Mouse (Mus musculus) erythroid progenitor cell, adult 5-6 weeks (primary cell): ENCODE results near the gene Tas2r122. TPM values are rescaled to one million over a fixed set of nuclear protein-coding genes. Genes with fewer than 3 reads are reported as not detected.
"Not testable (repeated sequence)": the region's sequence is repeated elsewhere in the genome, so short reads cannot be mapped to it uniquely, and the experiment has no call there.

Experiments used
- ATAC-seq: replicated peaks from 2 replicates; pipeline ENCODE4 v1.8.0; 2016; ENCODE audit warnings: moderate number of reproducible peaks, mild to moderate bottlenecking, moderate TSS enrichment, inconsistent platforms; ENCODE audit not compliant: poor library complexity, low FRiP score, severe bottlenecking
- total RNA-seq, 2 experiments: library from RNA; stranded (forward) in 1 of 2; stranded (reverse) in 1 of 2; fragments of 150-400 nt in 1 of 2; fragments of 186-747, 209-891 nt in 1 of 2; gene quantifications; 2 replicates each; pipeline versions ENCODE4 v1.2.3 to v1.2.4; 2015 to 2017; ENCODE audit warnings: low replicate concordance in 2 of 2

The Tas2r122 gene
- total RNA-seq (2015; ENCODE audit: low replicate concordance) (not detected in 2 replicates), total RNA-seq (2017; ENCODE audit: low replicate concordance) (not detected in 2 replicates)

DNA sequence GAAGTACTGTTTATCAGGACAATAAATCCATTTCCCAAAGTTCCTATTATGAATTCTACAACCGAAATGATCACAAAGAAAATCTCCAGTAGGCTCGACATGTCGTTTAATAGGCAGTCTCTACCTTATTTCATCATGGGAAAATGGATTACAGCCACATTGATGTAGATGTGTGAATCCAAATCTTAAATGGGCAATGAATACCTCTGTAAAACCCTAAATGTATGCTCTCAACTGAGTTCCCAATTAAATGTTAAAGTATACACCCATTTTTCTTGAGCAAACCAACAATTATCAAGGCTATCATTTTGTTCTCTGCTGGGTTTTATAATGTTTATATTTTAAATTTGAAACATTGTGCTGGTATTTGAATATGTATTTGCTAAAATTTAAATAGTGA is at the start of gene Tas2r122:
TSS of gene Tas2r122 (minus strand) at position 101 of the 400 bp plus-strand sequence.
- no peak for ATAC-seq

DNA sequence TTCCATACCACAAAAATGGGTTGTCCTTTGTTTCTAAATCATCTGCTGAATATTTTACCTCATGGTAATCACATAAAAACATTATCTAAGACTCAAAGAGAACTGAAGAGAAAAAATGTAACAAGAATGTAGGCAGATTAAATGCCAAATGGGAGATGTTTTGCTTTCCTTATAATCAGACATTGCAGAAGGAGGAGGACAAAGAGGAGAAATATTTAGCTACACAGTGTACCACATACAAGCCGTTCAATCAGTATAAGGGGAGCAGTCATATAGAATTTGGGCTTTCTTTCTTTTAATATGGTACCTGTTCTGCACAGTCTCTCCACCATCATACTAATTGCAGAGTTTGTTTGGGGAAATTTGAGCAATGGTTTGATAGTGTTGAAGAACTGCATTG is 42.7 kb upstream of the Tas2r122 start, which contains the start of gene Tas2r124:
TSS of gene Tas2r124 (plus strand) at position 301 of the 400 bp plus-strand sequence.
- no peak for ATAC-seq

DNA sequence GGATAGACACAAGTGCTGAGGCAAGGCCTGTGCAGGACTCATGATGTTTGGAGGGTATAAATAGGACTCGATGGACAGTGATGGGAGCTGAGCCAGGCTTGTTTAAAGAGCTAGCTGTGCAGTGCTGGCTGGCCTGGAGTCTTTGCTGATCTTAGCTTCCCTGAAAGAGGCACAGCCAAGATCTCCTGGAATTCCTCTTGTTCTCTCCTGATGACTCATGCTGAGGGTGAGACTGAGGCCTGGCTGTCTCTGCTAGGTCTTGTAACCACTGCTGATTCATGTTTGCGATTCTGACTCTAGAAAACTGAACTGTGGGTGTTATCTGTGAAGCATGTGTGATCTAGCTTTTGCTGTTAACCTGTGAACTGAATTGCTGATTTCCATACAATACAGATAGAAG is 38.5 kb upstream of the Tas2r122 start:
- ATAC-seq = no peak

DNA sequence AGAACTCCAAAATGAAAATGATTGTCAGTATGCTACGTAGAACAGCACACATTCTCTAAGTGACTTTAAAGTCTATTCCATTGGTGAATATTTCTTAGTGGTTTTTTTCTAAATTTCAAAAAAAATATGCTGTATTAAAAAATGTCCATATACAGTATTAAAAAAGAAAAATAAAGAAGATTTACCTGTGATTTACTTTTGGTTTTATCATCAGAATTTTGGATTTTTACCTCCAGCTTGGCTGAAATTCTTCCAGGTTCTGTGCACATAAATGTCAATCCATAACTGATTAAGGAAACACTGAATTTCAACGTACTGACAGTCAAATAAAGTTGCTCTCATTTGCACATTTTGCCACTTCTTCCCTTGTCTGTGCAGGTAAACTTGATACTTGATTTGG is 26.2 kb upstream of the Tas2r122 start, which contains the start of gene Tas2r115:
TSS of gene Tas2r115 (minus strand) at position 101 of the 400 bp plus-strand sequence.
- ATAC-seq = no peak

DNA sequence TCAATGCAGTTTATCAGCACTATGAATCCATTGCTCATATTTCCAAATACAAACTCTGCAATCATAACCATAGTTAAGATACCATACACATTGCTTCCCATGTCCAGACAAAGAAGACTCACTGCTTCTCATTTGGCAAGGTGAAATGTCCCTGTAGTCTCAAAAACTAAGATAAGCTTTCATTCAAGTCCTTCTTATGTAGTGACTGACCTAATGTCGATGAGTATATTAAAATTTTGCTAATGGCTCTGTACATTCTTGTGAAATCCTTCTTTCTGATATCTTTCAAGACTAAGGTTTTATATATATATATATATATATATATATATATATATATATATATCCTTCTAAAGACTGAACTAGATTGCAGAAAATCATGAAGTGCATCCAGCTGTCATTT is 10.8 kb downstream of the Tas2r122 start, which contains the start of gene Tas2r121:
TSS of gene Tas2r121 (minus strand) at position 101 of the 400 bp plus-strand sequence.
- ATAC-seq = no peak

DNA sequence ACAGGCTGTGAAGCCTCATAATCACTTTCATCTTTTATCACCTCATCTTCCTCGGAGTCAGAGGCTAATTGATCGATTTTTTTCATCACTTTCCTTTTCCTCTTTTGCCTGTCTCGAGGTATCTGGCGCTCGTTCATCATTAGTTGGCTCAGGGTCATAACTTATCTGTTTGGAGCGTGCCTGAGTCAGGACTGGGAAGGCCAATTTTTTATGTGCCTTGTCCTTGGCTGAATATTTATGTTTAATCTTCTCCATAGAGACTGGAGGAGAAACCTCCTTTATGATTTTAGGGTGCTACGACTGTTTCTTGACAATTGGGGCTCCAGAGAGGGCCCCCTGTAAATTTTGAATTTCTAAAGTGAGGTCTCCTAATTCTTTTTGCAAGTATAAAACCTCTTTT is 20.1 kb downstream of the Tas2r122 start:
- not testable (repeated sequence) for ATAC-seq

Other genes with a start within 250 kb of the Tas2r122 start
- gene Prh1, start 142.1 kb downstream of the Tas2r122 start, total RNA-seq (2015; ENCODE audit: low replicate concordance) = not detected in 2 replicates
- gene Prh1, start 142.1 kb downstream of the Tas2r122 start, total RNA-seq (2017; ENCODE audit: low replicate concordance) = not detected in 2 replicates
- gene Prp2, start 116.0 kb downstream of the Tas2r122 start, total RNA-seq (2015; ENCODE audit: low replicate concordance) = not detected in 2 replicates
- gene Prp2, start 116.0 kb downstream of the Tas2r122 start, total RNA-seq (2017; ENCODE audit: low replicate concordance) = not detected in 2 replicates
- gene A630073D07Rik, start 60.4 kb downstream of the Tas2r122 start, total RNA-seq (2015; ENCODE audit: low replicate concordance) = not detected in 2 replicates
- gene A630073D07Rik, start 60.4 kb downstream of the Tas2r122 start, total RNA-seq (2017; ENCODE audit: low replicate concordance) = not detected in 2 replicates
- not detected in 2 replicates for gene Tas2r120, start 55.0 kb downstream of the Tas2r122 start, total RNA-seq (2015; ENCODE audit: low replicate concordance)
- gene Tas2r120, start 55.0 kb downstream of the Tas2r122 start, total RNA-seq (2017; ENCODE audit: low replicate concordance) = not detected in 2 replicates
- not detected in 2 replicates for gene Tas2r121, start 10.9 kb downstream of the Tas2r122 start, total RNA-seq (2015; ENCODE audit: low replicate concordance)
- not detected in 2 replicates for gene Tas2r121, start 10.9 kb downstream of the Tas2r122 start, total RNA-seq (2017; ENCODE audit: low replicate concordance)
- gene Tas2r115, start 26.1 kb upstream of the Tas2r122 start, total RNA-seq (2015; ENCODE audit: low replicate concordance) = not detected in 2 replicates
- gene Tas2r115, start 26.1 kb upstream of the Tas2r122 start, total RNA-seq (2017; ENCODE audit: low replicate concordance) = not detected in 2 replicates
- not detected in 2 replicates for gene Tas2r124, start 42.8 kb upstream of the Tas2r122 start, total RNA-seq (2015; ENCODE audit: low replicate concordance)
- not detected in 2 replicates for gene Tas2r124, start 42.8 kb upstream of the Tas2r122 start, total RNA-seq (2017; ENCODE audit: low replicate concordance)
- gene Tas2r102, start 50.2 kb upstream of the Tas2r122 start, total RNA-seq (2015; ENCODE audit: low replicate concordance) = not detected in 2 replicates
- gene Tas2r102, start 50.2 kb upstream of the Tas2r122 start, total RNA-seq (2017; ENCODE audit: low replicate concordance) = not detected in 2 replicates
- gene Tas2r136, start 66.2 kb upstream of the Tas2r122 start, total RNA-seq (2015; ENCODE audit: low replicate concordance) = not detected in 2 replicates
- not detected in 2 replicates for gene Tas2r136, start 66.2 kb upstream of the Tas2r122 start, total RNA-seq (2017; ENCODE audit: low replicate concordance)
- gene Tas2r117, start 90.9 kb upstream of the Tas2r122 start, total RNA-seq (2015; ENCODE audit: low replicate concordance) = not detected in 2 replicates
- gene Tas2r117, start 90.9 kb upstream of the Tas2r122 start, total RNA-seq (2017; ENCODE audit: low replicate concordance) = not detected in 2 replicates
- gene Tas2r123, start 135.2 kb upstream of the Tas2r122 start, total RNA-seq (2015; ENCODE audit: low replicate concordance) = not detected in 2 replicates
- gene Tas2r123, start 135.2 kb upstream of the Tas2r122 start, total RNA-seq (2017; ENCODE audit: low replicate concordance) = not detected in 2 replicates
- not detected in 2 replicates for gene Tas2r116, start 143.5 kb upstream of the Tas2r122 start, total RNA-seq (2015; ENCODE audit: low replicate concordance)
- gene Tas2r116, start 143.5 kb upstream of the Tas2r122 start, total RNA-seq (2017; ENCODE audit: low replicate concordance) = not detected in 2 replicates
- not detected in 2 replicates for gene Tas2r110, start 156.1 kb upstream of the Tas2r122 start, total RNA-seq (2015; ENCODE audit: low replicate concordance)
- gene Tas2r110, start 156.1 kb upstream of the Tas2r122 start, total RNA-seq (2017; ENCODE audit: low replicate concordance) = not detected in 2 replicates
- gene Tas2r113, start 181.1 kb upstream of the Tas2r122 start, total RNA-seq (2015; ENCODE audit: low replicate concordance) = not detected in 2 replicates
- not detected in 2 replicates for gene Tas2r113, start 181.1 kb upstream of the Tas2r122 start, total RNA-seq (2017; ENCODE audit: low replicate concordance)
- gene Tas2r125, start 197.7 kb upstream of the Tas2r122 start, total RNA-seq (2015; ENCODE audit: low replicate concordance) = not detected in 2 replicates
- gene Tas2r125, start 197.7 kb upstream of the Tas2r122 start, total RNA-seq (2017; ENCODE audit: low replicate concordance) = not detected in 2 replicates
- gene Tas2r129, start 239.2 kb upstream of the Tas2r122 start, total RNA-seq (2015; ENCODE audit: low replicate concordance) = not detected in 2 replicates
- gene Tas2r129, start 239.2 kb upstream of the Tas2r122 start, total RNA-seq (2017; ENCODE audit: low replicate concordance) = not detected in 2 replicates
- not detected in 2 replicates for gene Tas2r131, start 246.0 kb upstream of the Tas2r122 start, total RNA-seq (2015; ENCODE audit: low replicate concordance)
- not detected in 2 replicates for gene Tas2r131, start 246.0 kb upstream of the Tas2r122 start, total RNA-seq (2017; ENCODE audit: low replicate concordance)